Mouse (Mus musculus) megakaryocyte, embryonic 14.5 days (primary cell): Measurements from ENCODE around the gene Ankrd1.

Experiments
- FLI1 ChIP-seq: IDR thresholded peaks from 2 replicates; pipeline ENCODE4 v1.6.1; 2012; ENCODE audit warnings: low read length, inconsistent platforms, mixed read lengths
- GATA1 ChIP-seq: IDR thresholded peaks from 3 replicates; pipeline ENCODE4 v1.6.1; 2012; ENCODE audit warnings: mixed read lengths, low read length, inconsistent platforms, borderline replicate concordance

DNA sequence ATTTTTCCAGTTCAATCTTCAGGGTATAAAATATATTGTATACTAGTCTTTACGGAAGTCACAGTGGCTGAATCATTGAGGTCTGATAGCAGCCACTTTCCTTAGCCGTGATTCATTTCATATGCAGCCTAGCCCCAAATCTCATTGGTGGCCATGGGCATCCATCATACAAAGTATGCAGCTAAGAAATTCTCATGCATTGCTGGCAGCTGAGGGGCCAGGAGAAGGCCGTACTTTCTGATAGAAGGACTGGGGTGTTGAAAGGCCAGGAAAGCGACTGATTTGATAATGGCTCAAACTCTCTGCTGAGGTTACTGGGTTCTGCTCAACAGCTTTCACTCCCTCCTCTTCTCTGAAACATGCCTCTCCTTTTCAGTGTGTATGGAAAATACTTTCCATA, 3.7 kb downstream of the Ankrd1 start:
- TF ChIP-seq GATA1 (no peak), FLI1 (no peak)
